Mouse (Mus musculus): ENCODE results near the gene Gm5751. TPM values are rescaled to one million over a fixed set of nuclear protein-coding genes. Genes with fewer than 3 reads are reported as not detected.
"Not testable (repeated sequence)": the region's sequence is repeated elsewhere in the genome, so short reads cannot be mapped to it uniquely, and the experiment has no call there.

Gm5751 gene
- not detected in 2 replicates for polyA plus RNA-seq (2012; rRNA removed)

DNA sequence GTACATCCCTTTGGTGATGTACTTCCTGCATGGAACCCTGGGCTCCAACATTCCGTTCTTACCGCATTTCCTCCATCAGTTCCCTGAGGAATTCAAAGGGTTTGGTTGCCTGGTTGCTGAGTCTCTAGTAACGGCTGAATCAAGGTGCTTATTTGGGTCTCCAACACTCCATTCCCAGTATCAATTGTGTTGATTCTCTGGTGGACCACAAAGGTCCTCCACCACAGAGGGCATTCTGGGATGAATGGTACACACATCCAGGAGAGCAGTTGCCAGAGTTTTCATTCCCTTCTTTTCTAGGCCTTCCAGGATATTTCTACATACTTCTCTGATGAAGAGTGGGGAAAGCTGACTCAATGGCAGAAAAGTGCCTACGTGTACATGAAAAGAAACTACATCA lies at the start of gene Gm5751:
Gene Gm5751, plus strand, starts transcription at position 301 of the 400 bp plus-strand sequence.
- not testable (repeated sequence) for H3K4me1 ChIP-seq (ENCODE audit: control insufficient read depth, insufficient read depth, low read length); DNase-seq; H3K4me3 ChIP-seq (replicated peaks; ENCODE audit: extremely low read depth, low read depth, low read length)
- WGBS: 88% methylated on average over 4 of the region's 4 CpGs

DNA sequence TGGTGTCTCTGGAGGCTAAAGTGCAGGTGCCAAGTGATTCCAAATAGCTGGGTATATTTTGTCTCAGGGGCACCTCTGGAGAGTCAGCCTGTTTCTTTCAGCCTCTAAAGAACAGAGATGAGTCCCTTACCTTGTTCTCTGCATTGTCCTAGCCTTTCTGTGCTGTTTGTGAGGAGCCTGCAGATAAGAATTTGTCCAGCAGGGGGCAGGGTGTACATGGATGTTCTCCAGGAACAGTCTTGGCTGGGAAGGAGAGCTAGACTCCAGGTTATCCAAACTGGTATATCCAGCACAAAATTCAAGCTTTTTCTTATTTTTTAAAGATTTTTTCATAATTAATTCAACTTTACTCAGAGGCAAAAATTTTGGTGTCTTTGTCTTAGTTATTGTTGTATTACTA lies 42.0 kb upstream of the Gm5751 start:
- peak; percentile 21; the same call in 1 of the 2 replicates for TF ChIP-seq CTCF (IDR thresholded peaks at IDR 0.05; ENCODE audit: insufficient read depth, low read length)
- no peak for TF ChIP-seq POLR2A (IDR thresholded peaks at IDR 0.05; ENCODE audit: borderline replicate concordance, extremely low read depth, low read depth, low read length)
- DNase-seq: peak; percentile 33
- Histone ChIP-seq H3K4me1 (ENCODE audit: control insufficient read depth, insufficient read depth, low read length) (no peaks in the 10 kb centered on the region), H3K4me3 (replicated peaks; ENCODE audit: extremely low read depth, low read depth, low read length) (no peak overlapping the region)

DNA sequence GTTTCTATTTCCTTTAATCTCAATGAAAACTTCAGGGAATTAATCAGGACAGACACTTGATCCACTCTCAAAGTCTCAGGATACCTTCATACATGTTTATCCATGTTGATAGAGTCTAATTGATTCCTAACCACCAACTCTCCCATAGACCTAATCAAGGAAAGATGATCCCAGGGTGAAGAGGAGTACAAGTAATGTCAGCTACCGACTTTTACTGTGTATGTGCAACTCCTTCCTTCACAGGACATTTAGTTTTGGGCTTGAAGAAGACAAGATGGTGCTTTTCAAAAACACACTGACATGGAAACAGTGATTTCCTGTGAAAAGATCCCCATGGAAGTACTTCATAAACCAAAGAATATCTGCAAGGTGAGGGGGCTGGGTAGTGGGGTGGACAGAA lies 30.4 kb upstream of the Gm5751 start, which contains the start of gene Gm6592:
Gene Gm6592, plus strand, starts transcription at position 301 of the 400 bp plus-strand sequence.
- no peak for DNase-seq
- H3K4me1 ChIP-seq (ENCODE audit: control insufficient read depth, insufficient read depth, low read length): no peaks in the 10 kb centered on the region
- no peak within 1 kb of the TSS for H3K4me3 ChIP-seq (replicated peaks; ENCODE audit: extremely low read depth, low read depth, low read length)
- WGBS: 51% methylated on average over 1 of the region's 1 CpGs
- TF ChIP-seq POLR2A (IDR thresholded peaks at IDR 0.05; ENCODE audit: borderline replicate concordance, extremely low read depth, low read depth, low read length) (no peak), CTCF (IDR thresholded peaks at IDR 0.05; ENCODE audit: insufficient read depth, low read length) (no peak)

DNA sequence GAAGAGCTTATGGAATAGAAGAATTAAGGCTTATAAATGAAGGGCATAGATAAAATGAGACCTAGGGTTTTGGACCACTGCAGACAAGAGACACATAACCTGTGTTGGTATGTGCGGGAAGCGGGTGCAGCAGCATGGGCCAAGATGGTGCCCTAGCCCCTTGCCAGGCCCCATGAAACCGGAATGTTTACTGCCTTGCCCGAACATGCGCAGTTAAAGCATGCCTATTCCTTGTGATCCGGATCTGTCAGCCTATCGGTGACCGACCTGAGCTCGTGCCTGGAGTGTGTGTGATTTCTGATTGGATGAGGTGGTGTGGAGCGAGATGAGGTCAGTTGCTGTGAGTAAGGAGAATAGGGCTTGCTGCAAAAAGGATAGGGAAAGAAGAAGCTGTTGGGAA lies 21.6 kb upstream of the Gm5751 start:
- no peak overlapping the region for H3K4me3 ChIP-seq (replicated peaks; ENCODE audit: extremely low read depth, low read depth, low read length)
- no peaks in the 10 kb centered on the region for H3K4me1 ChIP-seq (ENCODE audit: control insufficient read depth, insufficient read depth, low read length)
- no peak for TF ChIP-seq POLR2A (IDR thresholded peaks at IDR 0.05; ENCODE audit: borderline replicate concordance, extremely low read depth, low read depth, low read length)
- TF ChIP-seq CTCF (IDR thresholded peaks at IDR 0.05; ENCODE audit: insufficient read depth, low read length): no peak
- 90% methylated on average over 10 of the region's 10 CpGs for WGBS
- no peak for DNase-seq

- not testable (repeated sequence) for H3K4me1 ChIP-seq (ENCODE audit: control insufficient read depth, insufficient read depth, low read length); H3K4me3 ChIP-seq (replicated peaks; ENCODE audit: extremely low read depth, low read depth, low read length)
- DNase-seq: peak; percentile 48
- peak; percentile 41 for TF ChIP-seq CTCF (IDR thresholded peaks at IDR 0.05; ENCODE audit: insufficient read depth, low read length)
- WGBS: 9% methylated on average over 3 of the region's 3 CpGs
These were observed 9.7 kb upstream of the Gm5751 start for GRCm38 (mm10) chrX:8864331-8864730.

GRCm38 (mm10) chrX:8884336-8884735 lies 10.3 kb downstream of the Gm5751 start:
- Histone ChIP-seq H3K4me3 (replicated peaks; ENCODE audit: extremely low read depth, low read depth, low read length) (no peak overlapping the region), H3K4me1 (ENCODE audit: control insufficient read depth, insufficient read depth, low read length) (no peaks in the 10 kb centered on the region)
- 67% methylated on average over 4 of the region's 4 CpGs for WGBS
- no peak for TF ChIP-seq CTCF (IDR thresholded peaks at IDR 0.05; ENCODE audit: insufficient read depth, low read length)
- TF ChIP-seq POLR2A (IDR thresholded peaks at IDR 0.05; ENCODE audit: borderline replicate concordance, extremely low read depth, low read depth, low read length): no peak
- no peak for DNase-seq

DNA sequence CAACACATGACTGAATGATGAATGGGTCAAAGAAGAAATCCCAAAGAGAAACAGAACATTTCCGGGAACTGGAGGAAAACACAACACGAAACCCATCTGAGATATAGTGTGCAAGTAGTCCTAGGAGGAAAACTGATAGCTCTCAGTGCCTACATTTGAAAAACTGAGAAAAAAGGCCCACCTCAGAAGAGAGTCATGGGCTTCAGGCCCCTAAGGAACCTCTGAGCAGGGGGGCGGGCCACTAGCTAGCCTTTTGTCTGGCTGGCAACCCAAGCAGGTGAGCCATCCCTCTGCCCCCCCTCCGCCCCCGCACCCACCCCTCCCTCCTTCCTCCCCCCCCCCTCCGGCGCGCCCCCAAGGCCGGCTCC lies 17.9 kb downstream of the Gm5751 start:
- no peak overlapping the region for H3K4me3 ChIP-seq (replicated peaks; ENCODE audit: extremely low read depth, low read depth, low read length)
- TF ChIP-seq POLR2A (IDR thresholded peaks at IDR 0.05; ENCODE audit: borderline replicate concordance, extremely low read depth, low read depth, low read length) (no peak), CTCF (IDR thresholded peaks at IDR 0.05; ENCODE audit: insufficient read depth, low read length) (no peak)
- WGBS: 51% methylated on average over 4 of the region's 9 CpGs

GRCm38 (mm10) chrX:8892343-8893155 lies 18.5 kb downstream of the Gm5751 start, which contains the start of gene B630019K06Rik:
Gene B630019K06Rik, plus strand, starts transcription at chrX:8892382.
- peak; percentile 58 for DNase-seq
- WGBS: 22% methylated on average over 93 of the region's 95 CpGs
- Histone ChIP-seq H3K4me3 (replicated peaks; ENCODE audit: extremely low read depth, low read depth, low read length) (peak within 1 kb of the TSS; percentile 65), H3K4me1 (ENCODE audit: control insufficient read depth, insufficient read depth, low read length) (peaks cover 2% of the 10 kb centered on the region; the same call in 1 of the 2 replicates)
- TF ChIP-seq CTCF (IDR thresholded peaks at IDR 0.05; ENCODE audit: insufficient read depth, low read length) (no peak), POLR2A (IDR thresholded peaks at IDR 0.05; ENCODE audit: borderline replicate concordance, extremely low read depth, low read depth, low read length) (peak; percentile 36; the same call in 1 of the 2 replicates)

More for the DNA sequence above, 17.9 kb downstream of the Gm5751 start:
- H3K4me1 ChIP-seq (ENCODE audit: control insufficient read depth, insufficient read depth, low read length): peaks cover 2% of the 10 kb centered on the region; the same call in 1 of the 2 replicates
- no peak for DNase-seq

DNA sequence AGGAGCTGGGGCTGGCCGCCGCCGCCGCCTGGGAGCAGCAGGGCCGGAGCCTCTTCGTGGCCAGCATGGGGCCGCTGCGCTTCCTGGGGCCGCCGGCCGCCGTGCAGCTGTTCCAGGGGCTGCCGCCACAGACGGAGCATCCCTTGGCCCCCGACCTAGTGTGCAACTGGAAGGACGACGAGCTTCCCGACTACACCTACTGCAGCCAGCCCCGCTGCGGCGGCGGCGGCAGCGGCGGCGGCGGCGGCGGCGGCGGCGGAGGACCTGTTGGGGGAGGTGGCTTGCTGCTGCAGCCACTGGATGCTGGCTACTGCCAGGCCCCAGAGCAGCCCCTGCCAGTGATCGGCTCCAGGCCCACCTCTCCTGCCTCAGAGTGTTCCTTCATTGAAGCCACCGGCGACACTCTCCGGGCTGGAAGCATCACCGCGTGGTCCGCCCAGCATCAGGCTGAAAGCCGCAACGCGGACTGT lies 19.2 kb downstream of the Gm5751 start:
- DNase-seq: no peak
- WGBS: 28% methylated on average over 42 of the region's 42 CpGs
- TF ChIP-seq POLR2A (IDR thresholded peaks at IDR 0.05; ENCODE audit: borderline replicate concordance, extremely low read depth, low read depth, low read length): no peak
- TF ChIP-seq CTCF (IDR thresholded peaks at IDR 0.05; ENCODE audit: insufficient read depth, low read length): no peak

DNA sequence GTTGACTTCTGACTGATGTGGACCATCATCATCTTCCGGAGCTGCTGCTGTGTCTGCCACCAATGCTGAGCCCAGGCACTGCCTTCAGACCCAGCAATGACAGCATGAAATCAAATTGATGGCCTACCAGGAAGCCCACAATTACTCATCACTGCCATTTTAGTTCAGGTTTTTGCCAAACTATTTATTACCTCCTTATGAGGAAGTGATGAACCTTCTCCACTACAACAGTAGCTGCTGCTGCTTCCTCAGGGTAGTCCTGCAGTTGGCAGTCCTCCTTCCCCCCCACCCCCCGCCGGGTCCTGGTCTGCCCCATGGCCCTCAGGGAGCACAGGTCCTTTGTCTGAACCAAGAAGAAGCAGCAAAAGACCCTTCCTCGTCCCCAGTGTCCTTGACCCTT lies 26.8 kb downstream of the Gm5751 start:
- H3K4me1 ChIP-seq (ENCODE audit: control insufficient read depth, insufficient read depth, low read length): no peaks in the 10 kb centered on the region
- WGBS: 68% methylated on average over 4 of the region's 4 CpGs
- no peak for TF ChIP-seq POLR2A (IDR thresholded peaks at IDR 0.05; ENCODE audit: borderline replicate concordance, extremely low read depth, low read depth, low read length)
- TF ChIP-seq CTCF (IDR thresholded peaks at IDR 0.05; ENCODE audit: insufficient read depth, low read length): no peak
- DNase-seq: no peak
- H3K4me3 ChIP-seq (replicated peaks; ENCODE audit: extremely low read depth, low read depth, low read length): no peak overlapping the region

More for the DNA sequence above, 19.2 kb downstream of the Gm5751 start:
- peak overlapping the region; percentile 65 for H3K4me3 ChIP-seq (replicated peaks; ENCODE audit: extremely low read depth, low read depth, low read length)
- H3K4me1 ChIP-seq (ENCODE audit: control insufficient read depth, insufficient read depth, low read length): peaks cover 2% of the 10 kb centered on the region; the same call in 1 of the 2 replicates

Data from lung, adult 2 months (tissue).